Mouse (Mus musculus) ES-E14 (cell line): ENCODE results near the gene Slc24a2.

Experiments
- HCFC1 ChIP-seq: IDR thresholded peaks from 2 replicates; pipeline ENCODE4 v1.6.1; 2012; ENCODE audit warnings: low read length, inconsistent platforms, borderline replicate concordance; ENCODE audit not compliant: insufficient read depth
- ZNF384 ChIP-seq: IDR thresholded peaks from 2 replicates; pipeline ENCODE4 v1.6.1; 2012; ENCODE audit warnings: low read depth, low read length, inconsistent platforms

DNA sequence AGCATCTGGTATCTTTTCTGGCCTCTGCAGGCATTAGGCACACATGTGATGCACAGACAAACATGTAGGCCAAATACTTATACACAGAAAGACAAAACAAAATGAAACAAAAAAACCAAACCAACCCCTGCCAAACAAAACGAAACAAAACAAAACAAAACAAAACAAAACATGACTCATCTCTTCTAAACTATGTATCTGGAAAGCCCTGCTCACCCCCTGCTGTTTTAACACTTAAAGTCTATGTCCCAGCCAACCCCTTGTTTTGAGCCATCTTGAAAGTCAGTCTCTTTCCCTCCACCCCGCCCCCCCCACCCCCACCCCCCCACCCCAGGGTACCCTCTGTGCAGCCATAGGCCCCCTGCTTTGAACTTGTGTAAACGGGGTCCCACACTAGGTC is 293.6 kb downstream of the Slc24a2 start:
- no peak for TF ChIP-seq ZNF384
- TF ChIP-seq HCFC1: no peak
